Mouse (Mus musculus) cerebellum, adult 9-11 months (tissue): ENCODE measurements around the gene Spag9.
A peak's percentile ranks its signal among the peaks of the same experiment; 100 is the strongest.

ENCODE experiments used
- DNase-seq: peaks from one replicate; pipeline ENCODE4 v3.0.0; 2022

Spag9 gene

GRCm38 (mm10) chr11:93995720-93996305 is at the start of gene Spag9:
TSS of gene Spag9 (plus strand) at chr11:93996091.
- peak; percentile 95 for DNase-seq

- no peak for DNase-seq
Observed at GRCm38 (mm10) chr11:93948887-93949567, 46.9 kb upstream of the Spag9 start.

- no peak for DNase-seq
Observed at GRCm38 (mm10) chr11:93950045-93950444, 45.8 kb upstream of the Spag9 start.

- no peak for DNase-seq
Observed at GRCm38 (mm10) chr11:93952376-93952775, 43.5 kb upstream of the Spag9 start.

GRCm38 (mm10) chr11:93954738-93955255 is 41.1 kb upstream of the Spag9 start:
- DNase-seq: peak; percentile 74

- peak; percentile 84 for DNase-seq
Observed at GRCm38 (mm10) chr11:93955256-93956150, 40.4 kb upstream of the Spag9 start.

GRCm38 (mm10) chr11:93956159-93956558 is 39.7 kb upstream of the Spag9 start, which contains the start of gene Nme2:
TSS of gene Nme2 (minus strand) at chr11:93956259.
- peak; percentile 48 for DNase-seq

GRCm38 (mm10) chr11:93957031-93957555 is 38.8 kb upstream of the Spag9 start:
- no peak for DNase-seq

GRCm38 (mm10) chr11:93957746-93958145 is 38.1 kb upstream of the Spag9 start:
- DNase-seq: no peak

GRCm38 (mm10) chr11:93961482-93961881 is 34.4 kb upstream of the Spag9 start:
- no peak for DNase-seq

- no peak for DNase-seq
Observed at GRCm38 (mm10) chr11:93963013-93963412, 32.9 kb upstream of the Spag9 start.

- no peak for DNase-seq
Observed at GRCm38 (mm10) chr11:93965391-93965790, 30.5 kb upstream of the Spag9 start.

- DNase-seq: no peak
Observed at GRCm38 (mm10) chr11:93967381-93967780, 28.5 kb upstream of the Spag9 start.

- peak; percentile 98 for DNase-seq
Observed at GRCm38 (mm10) chr11:93968005-93968847, 27.7 kb upstream of the Spag9 start, which contains the start of the genes Gm20390 and Nme1. TSS of gene Gm20390 (minus strand) at chr11:93968293. TSS of gene Nme1 (minus strand) at chr11:93968521.

GRCm38 (mm10) chr11:93968848-93969128 is 27.1 kb upstream of the Spag9 start:
- no peak for DNase-seq

GRCm38 (mm10) chr11:93969171-93969570 is 26.7 kb upstream of the Spag9 start:
- DNase-seq: peak; percentile 45

GRCm38 (mm10) chr11:93969799-93970198 is 26.1 kb upstream of the Spag9 start:
- no peak for DNase-seq

- DNase-seq: no peak
Observed at GRCm38 (mm10) chr11:93972951-93973350, 22.9 kb upstream of the Spag9 start.

GRCm38 (mm10) chr11:93979502-93980049 is 16.3 kb upstream of the Spag9 start:
- DNase-seq: no peak

- no peak for DNase-seq
Observed at GRCm38 (mm10) chr11:93984619-93985018, 11.3 kb upstream of the Spag9 start.

GRCm38 (mm10) chr11:93985265-93985664 is 10.6 kb upstream of the Spag9 start:
- DNase-seq: no peak

- DNase-seq: no peak
Observed at GRCm38 (mm10) chr11:93986298-93986697, 9.6 kb upstream of the Spag9 start.
